Mouse (Mus musculus): ENCODE data around the gene Hsp90ab1.

GRCm38 (mm10) chr17:45588370-45588769 is 15.3 kb upstream of the Hsp90ab1 start:
- TF ChIP-seq CTCF (IDR thresholded peaks at IDR 0.05; ENCODE audit: borderline replicate concordance, insufficient read depth, low read length) = no peak
- TF ChIP-seq POLR2A (IDR thresholded peaks at IDR 0.05; ENCODE audit: low read depth, low read length) = no peak
